Mouse (Mus musculus) midbrain, embryonic 16.5 days (tissue): Measurements from ENCODE around the gene Plpp6. TPM values are rescaled to one million over a fixed set of nuclear protein-coding genes. Genes with fewer than 3 reads are reported as not detected.
A peak's percentile ranks its signal among the peaks of the same experiment; 100 is the strongest.

Experiments
- ATAC-seq: fragments of 200-750 bp; cut with Nextera tagmentation; 2 replicates; pipeline ENCODE4 v1.8.0; 2017; ENCODE audit warnings: moderate TSS enrichment
- H3K27ac ChIP-seq: fragments of 300-500 bp; sonication (generic); 2 replicates; pipeline ENCODE4 v1.5.1; 2014; ENCODE audit warnings: mild to moderate bottlenecking, low read length, mixed read lengths
- H3K27me3 ChIP-seq: fragments of 300-500 bp; sonication (generic); 2 replicates; pipeline ENCODE4 v1.6.1; 2014; ENCODE audit warnings: low read depth, low read length, mixed read lengths; ENCODE audit not compliant: control insufficient read depth, insufficient read depth
- H3K36me3 ChIP-seq: fragments of 300-500 bp; sonication (generic); 2 replicates; pipeline ENCODE4 v1.6.1; 2014; ENCODE audit warnings: mild to moderate bottlenecking, low read length, moderate library complexity, mixed read lengths; ENCODE audit not compliant: control insufficient read depth, insufficient read depth
- H3K4me1 ChIP-seq: fragments of 300-500 bp; sonication (generic); 2 replicates; pipeline ENCODE4 v1.6.1; 2014; ENCODE audit warnings: mild to moderate bottlenecking, low read length, mixed read lengths; ENCODE audit not compliant: control insufficient read depth, insufficient read depth
- H3K4me2 ChIP-seq: fragments of 300-500 bp; sonication (generic); 2 replicates; pipeline ENCODE4 v1.6.1; 2014; ENCODE audit warnings: mild to moderate bottlenecking, low read length, mixed read lengths
- H3K4me3 ChIP-seq: fragments of 300-500 bp; sonication (generic); 2 replicates; pipeline ENCODE4 v1.5.1; 2014; ENCODE audit warnings: low read depth, mild to moderate bottlenecking, low read length, moderate library complexity, mixed read lengths
- H3K9ac ChIP-seq: fragments of 300-500 bp; sonication (generic); 2 replicates; pipeline ENCODE4 v1.6.1; 2014; ENCODE audit warnings: low read depth, low read length, mixed read lengths
- H3K9me3 ChIP-seq: fragments of 300-500 bp; sonication (generic); replicated peaks from 2 replicates; pipeline ENCODE4 v1.6.1; 2014; ENCODE audit warnings: mild to moderate bottlenecking, low read length, mixed read lengths; ENCODE audit not compliant: control insufficient read depth, poor library complexity, severe bottlenecking
- WGBS: fragments of 180-500 bp; shearing (Covaris S2); extraction: QIAGEN DNeasy Blood & Tissue Kit; methylation state at CpG from one replicate; pipeline ENCODE4 v1.1.7; 2014; 5-methylcytosine and 5-hydroxymethylcytosine counted together
- polyA plus RNA-seq: library from polyadenylated mRNA; unstranded; fragments of >200 nt; fragmentation: Nextera tagmentation; extraction: Ambion mirVana; gene quantifications from 2 replicates; pipeline ENCODE4 v1.2.1, GENCODE M21; 2015

Gene Plpp6
- polyA plus RNA-seq = 14.8 and 15.2 TPM in 2 replicates

- peak; percentile 95 for ATAC-seq
- H3K36me3 ChIP-seq = no peaks in the 10 kb centered on the region
Measured at GRCm38 (mm10) chr19:28963842-28964551, at the start of gene Plpp6. Plpp6 (plus strand) TSS chr19:28963953.

GRCm38 (mm10) chr19:28914598-28914997 is 49.2 kb upstream of the Plpp6 start:
- Histone ChIP-seq H3K9me3 (no peaks in the 10 kb centered on the region), H3K4me2 (no peak overlapping the region), H3K4me1 (no peaks in the 10 kb centered on the region), H3K4me3 (no peak overlapping the region), H3K27ac (no peak overlapping the region), H3K9ac (no peak overlapping the region), H3K27me3 (no peaks in the 10 kb centered on the region), H3K36me3 (peaks cover 5% of the 10 kb centered on the region)
- no peak for ATAC-seq
- WGBS = 90% methylated on average over 6 of the region's 6 CpGs

More at GRCm38 (mm10) chr19:28963842-28964551, at the start of gene Plpp6:
- peak within 1 kb of the TSS; percentile 96 for H3K9ac ChIP-seq
- H3K4me2 ChIP-seq = peak within 1 kb of the TSS; percentile 97
- peak within 1 kb of the TSS; percentile 84 for H3K27ac ChIP-seq
- no peaks in the 10 kb centered on the region for H3K27me3 ChIP-seq
- H3K4me3 ChIP-seq = peak within 1 kb of the TSS; percentile 90
- no peaks in the 10 kb centered on the region for H3K9me3 ChIP-seq
- under 1% methylated on average over 71 of the region's 73 CpGs for WGBS
- peaks cover 22% of the 10 kb centered on the region for H3K4me1 ChIP-seq

GRCm38 (mm10) chr19:28915602-28916250 is 48.0 kb upstream of the Plpp6 start:
- no peaks in the 10 kb centered on the region for H3K27me3 ChIP-seq
- WGBS = 70% methylated on average over 2 of the region's 2 CpGs

GRCm38 (mm10) chr19:28916492-28916891 is 47.3 kb upstream of the Plpp6 start:
- Histone ChIP-seq H3K4me3 (no peak overlapping the region), H3K4me1 (no peaks in the 10 kb centered on the region), H3K9me3 (no peaks in the 10 kb centered on the region), H3K36me3 (peaks cover 2% of the 10 kb centered on the region; the same call in 1 of the 2 replicates), H3K4me2 (no peak overlapping the region), H3K9ac (no peak overlapping the region), H3K27ac (no peak overlapping the region), H3K27me3 (no peaks in the 10 kb centered on the region)
- no peak for ATAC-seq
- WGBS = 67% methylated on average over 4 of the region's 4 CpGs

More at GRCm38 (mm10) chr19:28915602-28916250, 48.0 kb upstream of the Plpp6 start:
- H3K4me2 ChIP-seq = no peak overlapping the region
- peaks cover 5% of the 10 kb centered on the region for H3K36me3 ChIP-seq
- H3K27ac ChIP-seq = no peak overlapping the region
- H3K9me3 ChIP-seq = no peaks in the 10 kb centered on the region
- no peaks in the 10 kb centered on the region for H3K4me1 ChIP-seq
- H3K4me3 ChIP-seq = no peak overlapping the region
- no peak overlapping the region for H3K9ac ChIP-seq
- ATAC-seq = peak; percentile 64; the same call in 1 of the 2 replicates

- H3K36me3 ChIP-seq = peaks cover 2% of the 10 kb centered on the region; the same call in 1 of the 2 replicates
- no peak overlapping the region for H3K4me2 ChIP-seq
- H3K27me3 ChIP-seq = no peaks in the 10 kb centered on the region
- no peak for ATAC-seq
- no peak overlapping the region for H3K4me3 ChIP-seq
- no peak overlapping the region for H3K27ac ChIP-seq
- H3K9me3 ChIP-seq = no peaks in the 10 kb centered on the region
- 90% methylated on average over 5 of the region's 5 CpGs for WGBS
- H3K4me1 ChIP-seq = no peaks in the 10 kb centered on the region
- no peak overlapping the region for H3K9ac ChIP-seq
Measured at GRCm38 (mm10) chr19:28917839-28918238, 45.9 kb upstream of the Plpp6 start.

GRCm38 (mm10) chr19:28926366-28926765 is 37.4 kb upstream of the Plpp6 start:
- Histone ChIP-seq H3K27me3 (no peaks in the 10 kb centered on the region), H3K4me2 (no peak overlapping the region), H3K4me3 (no peak overlapping the region), H3K9ac (no peak overlapping the region), H3K9me3 (no peaks in the 10 kb centered on the region), H3K36me3 (no peaks in the 10 kb centered on the region), H3K27ac (no peak overlapping the region), H3K4me1 (no peaks in the 10 kb centered on the region)
- 92% methylated on average over 5 of the region's 5 CpGs for WGBS
- no peak for ATAC-seq

GRCm38 (mm10) chr19:28927396-28927795 is 36.4 kb upstream of the Plpp6 start:
- no peak for ATAC-seq
- Histone ChIP-seq H3K4me3 (no peak overlapping the region), H3K27ac (no peak overlapping the region), H3K9me3 (peaks cover 2% of the 10 kb centered on the region; the same call in 1 of the 2 replicates), H3K4me1 (no peaks in the 10 kb centered on the region), H3K36me3 (no peaks in the 10 kb centered on the region), H3K4me2 (no peak overlapping the region), H3K27me3 (no peaks in the 10 kb centered on the region), H3K9ac (no peak overlapping the region)
- WGBS = 71% methylated on average over 4 of the region's 4 CpGs

- Histone ChIP-seq H3K4me2 (no peak overlapping the region), H3K4me3 (no peak overlapping the region), H3K9me3 (peaks cover 2% of the 10 kb centered on the region; the same call in 1 of the 2 replicates), H3K27ac (no peak overlapping the region), H3K27me3 (no peaks in the 10 kb centered on the region), H3K9ac (no peak overlapping the region), H3K4me1 (no peaks in the 10 kb centered on the region), H3K36me3 (no peaks in the 10 kb centered on the region)
- no peak for ATAC-seq
Measured at GRCm38 (mm10) chr19:28929034-28929433, 34.7 kb upstream of the Plpp6 start.

GRCm38 (mm10) chr19:28934897-28935296 is 28.9 kb upstream of the Plpp6 start:
- no peak for ATAC-seq
- WGBS = 87% methylated on average over 3 of the region's 3 CpGs
- H3K4me2 ChIP-seq = no peak overlapping the region

More at GRCm38 (mm10) chr19:28934897-28935296, 28.9 kb upstream of the Plpp6 start:
- Histone ChIP-seq H3K27ac (no peak overlapping the region), H3K36me3 (no peaks in the 10 kb centered on the region), H3K27me3 (no peaks in the 10 kb centered on the region), H3K4me1 (no peaks in the 10 kb centered on the region), H3K9ac (no peak overlapping the region), H3K4me3 (no peak overlapping the region), H3K9me3 (peaks cover 2% of the 10 kb centered on the region; the same call in 1 of the 2 replicates)
